Mouse (Mus musculus) forebrain, embryonic 11.5 days (tissue): ENCODE measurements around the gene Fbxl14. TPM values are rescaled to one million over a fixed set of nuclear protein-coding genes. Genes with fewer than 3 reads are reported as not detected.

ENCODE experiments used
- ATAC-seq: fragments of 200-750 bp; cut with Nextera tagmentation; replicated peaks from 2 replicates; pipeline ENCODE4 v1.8.0; 2017; ENCODE audit warnings: moderate TSS enrichment; ENCODE audit not compliant: low FRiP score
- DNase-seq: peaks from one replicate; pipeline ENCODE4 v3.0.0-alpha.2; 2017; ENCODE audit warnings: low spot score
- H3K27ac ChIP-seq: fragments of 300-500 bp; sonication (generic); 2 replicates; pipeline ENCODE4 v1.5.1; 2014; ENCODE audit warnings: low read depth, low read length
- H3K27me3 ChIP-seq: fragments of 300-500 bp; sonication (generic); 2 replicates; pipeline ENCODE4 v1.6.1; 2014; ENCODE audit warnings: mild to moderate bottlenecking, low read length, mixed read lengths; ENCODE audit not compliant: control insufficient read depth, insufficient read depth
- H3K36me3 ChIP-seq: fragments of 300-500 bp; sonication (generic); 2 replicates; pipeline ENCODE4 v1.6.1; 2014; ENCODE audit warnings: mild to moderate bottlenecking, low read length, moderate library complexity, mixed read lengths; ENCODE audit not compliant: control insufficient read depth, insufficient read depth
- H3K4me1 ChIP-seq: fragments of 300-500 bp; sonication (generic); replicated peaks from 2 replicates; pipeline ENCODE4 v1.6.1; 2014; ENCODE audit warnings: low read length, mixed read lengths; ENCODE audit not compliant: control insufficient read depth, insufficient read depth
- H3K4me2 ChIP-seq: fragments of 300-500 bp; sonication (generic); 2 replicates; pipeline ENCODE4 v1.6.1; 2014; ENCODE audit warnings: low read depth, mild to moderate bottlenecking, low read length, moderate library complexity, mixed read lengths; ENCODE audit not compliant: severe bottlenecking
- H3K4me3 ChIP-seq: fragments of 300-500 bp; sonication (generic); 2 replicates; pipeline ENCODE4 v1.5.1; 2014; ENCODE audit warnings: low read depth, low read length
- H3K9ac ChIP-seq: fragments of 300-500 bp; sonication (generic); 2 replicates; pipeline ENCODE4 v1.6.1; 2014; ENCODE audit warnings: low read length
- H3K9me3 ChIP-seq: fragments of 300-500 bp; sonication (generic); 2 replicates; pipeline ENCODE4 v1.6.1; 2016; ENCODE audit warnings: low read length, mixed read lengths; ENCODE audit not compliant: control insufficient read depth
- WGBS: fragments of 180-500 bp; shearing (Covaris S2); extraction: QIAGEN DNeasy Blood & Tissue Kit; methylation state at CpG from one replicate; pipeline ENCODE4 v1.1.7; 2014; 5-methylcytosine and 5-hydroxymethylcytosine counted together
- polyA plus RNA-seq: library from polyadenylated mRNA; unstranded; fragments of >200 nt; fragmentation: Nextera tagmentation; extraction: Ambion mirVana; gene quantifications from 2 replicates; pipeline ENCODE4 v1.2.1, GENCODE M21; 2014

The Fbxl14 gene
- polyA plus RNA-seq, 1 experiment from 2014 or later, result 5.6 TPM

- WGBS, result 93% methylated on average over 13 of the region's 13 CpGs
- DNase-seq, result no peak
- Histone ChIP-seq H3K9ac (no peak overlapping the region), H3K36me3 (no peaks in the 10 kb centered on the region), H3K27ac (no peak overlapping the region), H3K4me1 (no peaks in the 10 kb centered on the region), H3K4me3 (no peak overlapping the region), H3K27me3 (no peaks in the 10 kb centered on the region), H3K9me3 (no peaks in the 10 kb centered on the region), H3K4me2 (no peak overlapping the region)
- no peak for ATAC-seq
These were observed 30.1 kb downstream of the Fbxl14 start for GRCm38 (mm10) chr6:119509437-119510037.

- WGBS, result 92% methylated on average over 11 of the region's 11 CpGs
- no peak for ATAC-seq
These were observed 33.2 kb downstream of the Fbxl14 start for GRCm38 (mm10) chr6:119512701-119513100.

GRCm38 (mm10) chr6:119513452-119513851 is 34.0 kb downstream of the Fbxl14 start:
- Histone ChIP-seq H3K36me3 (no peaks in the 10 kb centered on the region), H3K9ac (no peak overlapping the region), H3K4me1 (no peaks in the 10 kb centered on the region), H3K27me3 (no peaks in the 10 kb centered on the region), H3K27ac (no peak overlapping the region), H3K4me2 (no peak overlapping the region), H3K9me3 (no peaks in the 10 kb centered on the region; the same call in 1 of the 2 replicates), H3K4me3 (no peak overlapping the region)
- 82% methylated on average over 5 of the region's 5 CpGs for WGBS
- no peak for ATAC-seq
- no peak for DNase-seq

More at GRCm38 (mm10) chr6:119512701-119513100, 33.2 kb downstream of the Fbxl14 start:
- H3K27ac ChIP-seq, result no peak overlapping the region
- H3K9ac ChIP-seq, result no peak overlapping the region
- no peak overlapping the region for H3K4me3 ChIP-seq
- H3K4me2 ChIP-seq, result no peak overlapping the region
- H3K9me3 ChIP-seq, result no peaks in the 10 kb centered on the region; the same call in 1 of the 2 replicates
- H3K4me1 ChIP-seq, result no peaks in the 10 kb centered on the region
- no peak for DNase-seq
- no peaks in the 10 kb centered on the region for H3K27me3 ChIP-seq
- H3K36me3 ChIP-seq, result no peaks in the 10 kb centered on the region

- Histone ChIP-seq H3K4me3 (no peak overlapping the region), H3K27me3 (no peaks in the 10 kb centered on the region), H3K36me3 (no peaks in the 10 kb centered on the region), H3K9me3 (no peaks in the 10 kb centered on the region; the same call in 1 of the 2 replicates), H3K4me1 (no peaks in the 10 kb centered on the region), H3K9ac (no peak overlapping the region), H3K4me2 (no peak overlapping the region), H3K27ac (no peak overlapping the region)
- 90% methylated on average over 7 of the region's 7 CpGs for WGBS
- DNase-seq, result no peak
- no peak for ATAC-seq
These were observed 34.6 kb downstream of the Fbxl14 start for GRCm38 (mm10) chr6:119514085-119514484.

- Histone ChIP-seq H3K4me2 (no peak overlapping the region), H3K27ac (no peak overlapping the region), H3K9ac (no peak overlapping the region), H3K9me3 (no peaks in the 10 kb centered on the region; the same call in 1 of the 2 replicates), H3K27me3 (no peaks in the 10 kb centered on the region), H3K4me3 (no peak overlapping the region), H3K36me3 (no peaks in the 10 kb centered on the region), H3K4me1 (peaks cover 10% of the 10 kb centered on the region)
- ATAC-seq (no peak), DNase-seq (no peak)
- WGBS, result 23% methylated on average over 9 of the region's 9 CpGs
These were observed 41.3 kb downstream of the Fbxl14 start for GRCm38 (mm10) chr6:119520731-119521130.

- H3K9ac ChIP-seq, result no peak overlapping the region
- H3K4me3 ChIP-seq, result no peak overlapping the region
- H3K4me2 ChIP-seq, result no peak overlapping the region
- H3K27ac ChIP-seq, result no peak overlapping the region
- H3K27me3 ChIP-seq, result no peaks in the 10 kb centered on the region
- DNase-seq (no peak), ATAC-seq (no peak)
- no peaks in the 10 kb centered on the region for H3K36me3 ChIP-seq
- WGBS, result 71% methylated on average over 3 of the region's 3 CpGs
- peaks cover 10% of the 10 kb centered on the region for H3K4me1 ChIP-seq
- H3K9me3 ChIP-seq, result no peaks in the 10 kb centered on the region; the same call in 1 of the 2 replicates
These were observed 42.0 kb downstream of the Fbxl14 start for GRCm38 (mm10) chr6:119521482-119521900.

- DNase-seq, result no peak
- no peak overlapping the region for H3K4me3 ChIP-seq
- H3K36me3 ChIP-seq, result no peaks in the 10 kb centered on the region
- H3K4me2 ChIP-seq, result no peak overlapping the region
- WGBS, result 46% methylated on average over 3 of the region's 3 CpGs
- no peaks in the 10 kb centered on the region for H3K27me3 ChIP-seq
- no peak overlapping the region for H3K27ac ChIP-seq
- H3K4me1 ChIP-seq, result peaks cover 10% of the 10 kb centered on the region
- no peaks in the 10 kb centered on the region; the same call in 1 of the 2 replicates for H3K9me3 ChIP-seq
- ATAC-seq, result no peak
- peak overlapping the region; percentile 3; the same call in 1 of the 2 replicates for H3K9ac ChIP-seq
These were observed 42.5 kb downstream of the Fbxl14 start for GRCm38 (mm10) chr6:119521931-119522391.

- no peak overlapping the region for H3K9ac ChIP-seq
- H3K4me1 ChIP-seq, result peaks cover 10% of the 10 kb centered on the region
- H3K36me3 ChIP-seq, result no peaks in the 10 kb centered on the region
- H3K9me3 ChIP-seq, result no peaks in the 10 kb centered on the region
- no peak overlapping the region for H3K4me2 ChIP-seq
- ATAC-seq (no peak), DNase-seq (no peak)
- H3K27ac ChIP-seq, result no peak overlapping the region
- 86% methylated on average over 5 of the region's 5 CpGs for WGBS
- no peak overlapping the region for H3K4me3 ChIP-seq
- no peaks in the 10 kb centered on the region for H3K27me3 ChIP-seq
These were observed 47.0 kb downstream of the Fbxl14 start for GRCm38 (mm10) chr6:119526498-119526897.

GRCm38 (mm10) chr6:119529659-119530058 is 50.2 kb downstream of the Fbxl14 start:
- no peak overlapping the region for H3K9ac ChIP-seq
- ATAC-seq (no peak), DNase-seq (no peak)
- H3K4me1 ChIP-seq, result no peaks in the 10 kb centered on the region
- no peak overlapping the region for H3K4me2 ChIP-seq
- 92% methylated on average over 3 of the region's 3 CpGs for WGBS
- no peaks in the 10 kb centered on the region for H3K9me3 ChIP-seq
- H3K27me3 ChIP-seq, result no peaks in the 10 kb centered on the region
- H3K4me3 ChIP-seq, result no peak overlapping the region
- no peaks in the 10 kb centered on the region for H3K36me3 ChIP-seq
- H3K27ac ChIP-seq, result no peak overlapping the region
